Mouse (Mus musculus): Measurements from ENCODE around the gene Arhgap35.

Arhgap35 gene

GRCm38 (mm10) chr7:16601683-16602102, 13.1 kb downstream of the Arhgap35 start:
- DNase-seq: no peak

DNA sequence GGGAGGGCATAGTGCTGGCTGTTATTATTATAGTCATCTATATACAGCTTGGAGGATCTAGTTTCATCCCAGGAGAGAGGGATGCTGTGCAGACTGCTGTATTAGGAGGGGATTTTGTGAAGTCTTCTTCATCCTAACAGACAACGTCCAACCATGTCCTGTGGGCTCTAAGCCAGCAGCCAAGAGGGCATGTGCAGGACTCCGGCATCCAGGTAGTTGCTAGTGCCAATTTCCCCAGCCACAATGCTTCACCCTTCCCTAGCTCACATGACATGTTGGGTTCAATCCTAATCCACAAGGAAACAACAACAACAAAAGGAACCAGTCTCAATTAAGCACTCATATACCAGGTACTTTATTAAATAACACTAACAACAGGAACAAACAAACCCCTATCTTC, 15.8 kb downstream of the Arhgap35 start:
- no peak for DNase-seq

DNA sequence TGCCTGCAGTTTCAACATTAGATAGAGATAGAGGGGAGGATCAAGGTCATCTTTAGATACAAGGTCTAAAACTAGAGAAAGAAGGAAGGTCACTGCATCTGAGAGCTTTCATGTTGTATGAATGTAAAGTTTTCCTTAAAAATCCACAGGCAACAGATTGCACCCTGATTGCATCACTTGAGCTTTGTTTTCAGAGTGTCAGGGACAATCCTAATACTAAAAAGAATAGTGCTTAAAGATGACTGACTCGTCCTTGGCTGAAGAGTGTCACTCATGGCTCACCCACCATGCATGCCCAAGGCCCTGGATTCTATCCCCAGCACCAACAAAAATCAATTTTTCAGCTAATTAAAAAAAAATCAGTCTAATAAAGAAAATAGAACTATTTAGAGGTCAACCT, 23.5 kb downstream of the Arhgap35 start:
- no peak for DNase-seq

DNA sequence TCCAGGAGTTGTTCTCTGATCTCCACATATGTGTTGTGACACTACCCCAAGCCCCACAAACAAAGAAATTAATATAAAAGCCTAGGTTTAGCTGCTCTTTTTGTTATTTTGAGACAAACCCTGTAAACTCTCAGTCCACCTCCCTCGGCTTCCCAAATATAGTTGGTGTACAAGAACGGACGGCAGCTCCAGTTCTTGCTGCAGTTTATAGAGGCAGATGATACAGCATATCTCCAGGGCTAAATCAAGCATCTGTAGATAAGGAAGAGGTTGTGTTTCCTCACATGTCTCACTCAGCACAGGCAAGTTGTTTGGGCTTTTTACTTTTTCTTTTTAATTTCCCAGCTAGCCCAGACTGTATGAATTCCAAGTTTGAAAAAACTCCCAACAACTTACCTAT, 27.1 kb downstream of the Arhgap35 start:
- no peak for DNase-seq

DNA sequence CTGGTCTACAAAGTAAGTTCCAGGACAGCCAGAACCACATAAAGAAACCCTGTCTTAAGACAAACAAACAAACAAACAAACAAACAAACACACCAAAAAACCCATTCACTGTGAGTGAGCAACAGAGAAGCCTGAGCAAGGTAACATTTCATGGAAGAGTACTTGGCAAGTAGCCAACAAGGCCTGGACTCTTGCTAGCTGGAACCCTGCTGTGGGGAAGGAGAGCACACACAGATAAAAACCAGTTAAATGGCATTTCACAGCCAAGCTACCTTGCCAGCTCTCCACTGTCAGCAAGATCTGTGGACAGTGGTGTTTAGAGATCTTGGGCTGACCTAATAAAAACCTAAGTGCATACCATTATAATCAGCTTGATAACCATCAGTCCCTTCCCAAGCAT, 30.4 kb downstream of the Arhgap35 start:
- DNase-seq: no peak

GRCm38 (mm10) chr7:16583775-16584174, 31.0 kb downstream of the Arhgap35 start:
- DNase-seq: no peak

DNA sequence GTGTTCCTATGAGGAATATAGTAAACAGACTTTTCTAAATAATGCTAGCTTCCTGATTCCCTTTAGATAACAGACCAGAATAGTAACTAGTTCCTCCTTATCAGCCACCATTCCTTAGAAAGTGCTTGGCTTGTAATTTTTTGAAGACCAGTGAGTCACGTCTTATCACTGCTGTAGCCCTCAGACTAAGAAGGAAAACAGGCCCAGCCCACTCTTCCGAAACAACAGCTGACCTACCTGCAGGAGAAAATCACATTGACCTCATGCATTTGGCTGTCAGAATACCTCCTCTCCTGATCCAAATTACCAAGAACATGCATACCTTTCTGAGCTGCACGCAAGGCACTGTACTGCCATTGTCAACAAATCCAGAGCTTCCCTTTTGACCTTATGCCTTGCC, 32.5 kb downstream of the Arhgap35 start:
- no peak for DNase-seq

DNA sequence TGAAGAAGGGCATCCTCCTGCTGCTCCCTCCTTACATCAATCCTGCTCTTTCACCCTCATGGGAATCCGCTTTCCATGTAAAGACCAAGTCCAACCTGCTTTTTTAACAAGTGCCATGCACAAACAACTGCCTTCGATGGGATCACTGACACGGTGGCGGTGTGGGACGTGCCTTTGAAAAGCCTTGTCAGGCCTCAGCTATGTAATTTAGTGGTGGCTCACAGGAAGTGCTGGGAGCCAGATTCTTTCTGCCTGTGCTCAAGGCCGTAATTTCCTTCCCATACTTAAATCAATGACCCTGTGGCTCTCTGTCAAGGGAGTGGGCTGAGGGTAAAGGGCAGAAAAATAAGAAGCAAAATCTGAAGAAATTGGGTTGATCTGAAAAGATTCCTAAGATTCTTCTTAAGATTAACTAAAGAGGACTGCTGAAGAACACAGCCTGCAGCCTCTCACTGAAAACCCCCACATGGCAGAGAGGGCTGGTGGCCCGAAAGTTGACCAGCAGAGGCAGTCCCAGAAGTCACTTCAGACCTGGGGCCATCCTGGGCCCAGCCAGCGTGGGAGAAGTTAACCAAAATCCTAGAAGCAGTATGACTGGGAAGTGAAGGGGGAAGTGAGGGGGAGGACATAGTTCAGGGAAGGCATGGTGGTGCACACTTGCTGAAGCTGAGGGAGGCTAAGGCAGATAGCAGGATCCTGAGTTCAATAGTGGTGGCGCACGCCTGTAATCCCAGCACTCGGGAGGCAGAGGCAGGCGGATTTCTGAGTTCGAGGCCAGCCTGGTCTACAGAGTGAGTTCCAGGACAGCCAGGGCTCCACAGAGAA, 33.3 kb downstream of the Arhgap35 start:
- no peak for DNase-seq

DNA sequence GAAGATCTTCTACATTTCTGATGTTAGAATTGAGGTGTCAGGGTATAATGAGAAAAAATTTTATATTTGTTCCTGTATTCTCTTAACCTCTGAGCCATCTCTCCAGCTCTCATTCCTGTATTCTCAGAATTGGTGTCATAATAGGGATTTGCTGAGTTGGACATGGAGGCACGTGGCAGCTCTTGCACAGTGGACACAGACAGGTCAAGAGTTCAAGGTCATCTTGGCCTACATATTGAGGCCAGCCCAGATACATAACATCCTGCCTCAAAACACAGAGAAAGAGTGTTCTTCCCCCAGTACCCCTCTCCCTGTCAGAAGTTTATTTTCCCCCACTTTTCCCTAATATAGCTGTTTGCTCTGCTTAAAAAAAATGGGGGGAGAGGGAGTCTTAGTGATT, 38.1 kb downstream of the Arhgap35 start:
- DNase-seq: no peak

- DNase-seq: no peak
These were observed 43.6 kb downstream of the Arhgap35 start for GRCm38 (mm10) chr7:16571191-16571590.

DNA sequence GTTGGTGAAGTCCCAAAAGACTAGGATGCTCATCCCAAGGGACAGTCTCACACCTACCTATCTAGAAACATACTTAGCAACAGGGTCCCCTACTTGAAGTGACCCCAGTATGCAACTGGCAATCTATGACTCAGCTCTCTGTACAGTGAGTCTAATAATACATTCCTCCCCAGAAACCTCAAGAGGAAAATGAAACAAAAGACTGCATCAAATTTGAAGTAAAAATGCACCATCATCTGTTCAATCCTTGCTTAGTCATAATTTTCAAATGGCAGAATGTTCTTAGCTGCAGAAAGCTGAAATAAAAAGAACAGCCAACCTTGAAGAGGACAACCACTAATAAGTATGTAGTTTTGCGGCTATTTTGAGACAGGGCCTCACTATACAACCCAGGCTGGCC, 44.1 kb downstream of the Arhgap35 start:
- DNase-seq: no peak

GRCm38 (mm10) chr7:16564491-16564890, 50.3 kb downstream of the Arhgap35 start:
- no peak for DNase-seq

- DNase-seq: no peak
These were observed 56.8 kb downstream of the Arhgap35 start for GRCm38 (mm10) chr7:16557783-16558538.

GRCm38 (mm10) chr7:16557251-16557650, 57.5 kb downstream of the Arhgap35 start:
- no peak for DNase-seq

DNA sequence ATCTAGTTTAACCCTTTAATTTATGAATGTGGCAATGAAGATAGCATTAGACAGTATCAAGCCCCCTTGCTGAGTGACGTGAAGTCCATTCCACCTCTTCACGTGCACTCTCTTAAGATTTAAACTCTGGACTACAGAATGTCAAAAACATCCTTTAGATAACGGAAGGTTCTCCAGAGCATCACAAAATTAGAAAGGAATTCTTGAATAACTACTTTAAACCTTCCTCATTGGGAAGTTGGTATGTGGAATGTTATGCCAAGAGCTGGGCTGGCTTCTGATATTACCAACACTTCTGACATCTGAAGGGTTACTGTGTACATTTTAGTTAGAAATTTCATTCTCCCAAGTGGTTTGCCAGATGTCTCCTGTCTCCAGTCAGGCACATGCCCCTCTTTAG, 60.6 kb downstream of the Arhgap35 start:
- no peak for DNase-seq

- no peak for DNase-seq
These were observed 63.2 kb downstream of the Arhgap35 start for GRCm38 (mm10) chr7:16551581-16551980.

DNA sequence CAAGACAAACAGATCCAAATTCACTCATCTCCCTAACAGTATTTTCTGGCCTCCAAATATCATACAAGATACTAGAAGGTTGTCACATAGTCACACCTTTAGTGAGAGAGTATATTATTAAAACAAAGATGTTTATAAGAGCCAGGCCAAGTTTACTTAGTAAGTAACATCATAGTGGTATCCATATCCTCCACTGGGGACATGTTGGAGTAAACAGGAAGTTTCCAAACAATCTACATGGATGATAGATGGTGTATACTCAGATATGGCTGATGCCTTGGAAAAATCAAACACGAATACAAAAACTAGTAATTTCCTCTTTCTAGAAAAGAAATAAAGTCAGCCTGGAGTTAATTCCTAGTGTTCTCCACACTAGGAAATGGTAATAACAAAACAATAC, 65.5 kb downstream of the Arhgap35 start:
- DNase-seq: no peak

- no peak for DNase-seq
These were observed 70.0 kb downstream of the Arhgap35 start for GRCm38 (mm10) chr7:16544770-16545169.

- no peak for DNase-seq
These were observed 77.4 kb downstream of the Arhgap35 start for GRCm38 (mm10) chr7:16537220-16537903.

- DNase-seq: no peak
These were observed 88.8 kb downstream of the Arhgap35 start for GRCm38 (mm10) chr7:16525995-16526394.

DNA sequence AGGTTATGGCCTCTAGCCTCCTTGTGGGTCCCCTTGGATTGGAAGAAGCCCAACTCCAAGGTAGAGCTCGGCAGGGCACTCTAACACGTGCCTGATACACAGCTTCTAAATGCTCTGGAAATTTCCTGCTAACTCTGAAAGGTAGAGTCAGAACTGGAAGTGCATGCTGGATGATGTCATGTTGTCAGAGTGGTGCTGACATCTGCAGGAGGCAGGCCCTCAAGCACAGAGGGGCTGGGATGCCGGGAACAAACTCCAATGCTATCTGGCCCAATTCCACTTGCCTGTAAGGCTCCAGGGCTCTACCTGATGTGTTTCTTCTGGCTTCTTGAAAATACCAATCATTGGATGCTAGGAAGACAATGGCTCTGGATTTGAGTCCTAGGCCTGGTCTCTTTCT, 89.3 kb downstream of the Arhgap35 start:
- no peak for DNase-seq

DNA sequence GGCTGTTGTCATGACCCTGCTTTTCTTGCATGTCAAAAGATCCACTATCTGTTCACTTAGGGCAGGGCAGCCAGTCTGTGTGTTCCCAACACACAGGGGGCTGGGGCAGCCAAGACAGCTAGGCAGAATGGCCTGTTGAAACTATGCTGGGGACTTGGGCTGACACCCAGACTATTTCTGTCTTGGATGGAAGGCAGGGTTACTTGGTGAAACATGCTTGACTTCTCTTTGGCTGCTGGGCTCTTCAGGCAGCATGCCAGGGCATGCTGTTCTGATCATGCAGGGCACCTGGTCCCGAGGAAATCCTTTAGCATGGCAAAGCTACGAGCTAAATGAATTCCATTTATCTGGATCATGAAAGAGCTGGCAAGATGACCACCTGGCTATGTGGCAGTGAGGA, 90.5 kb downstream of the Arhgap35 start:
- DNase-seq: no peak

- DNase-seq: no peak
These were observed 95.5 kb downstream of the Arhgap35 start for GRCm38 (mm10) chr7:16519310-16519709.

GRCm38 (mm10) chr7:16517198-16517597, 97.6 kb downstream of the Arhgap35 start:
- no peak for DNase-seq

Measured in thymus, postnatal 25 days (tissue).